Mouse (Mus musculus): ENCODE results near the gene Fchsd2.

- TF ChIP-seq POLR2A (IDR thresholded peaks at IDR 0.05; ENCODE audit: insufficient read depth, low read depth, low read length) = no peak
- TF ChIP-seq CTCF (IDR thresholded peaks at IDR 0.05; ENCODE audit: insufficient read depth, low read depth, low read length) = no peak
Observed at GRCm38 (mm10) chr7:101048247-101048646, 44.4 kb upstream of the Fchsd2 start.
